Mouse (Mus musculus) midbrain, embryonic 13.5 days (tissue): Measurements from ENCODE around the gene 1700001C02Rik. TPM values are rescaled to one million over a fixed set of nuclear protein-coding genes. Genes with fewer than 3 reads are reported as not detected.

Experiments
- ATAC-seq: fragments of 200-750 bp; cut with Nextera tagmentation; 2 replicates; pipeline ENCODE4 v1.8.0; 2017; ENCODE audit warnings: mild to moderate bottlenecking, moderate TSS enrichment, moderate library complexity
- H3K27ac ChIP-seq: fragments of 300-500 bp; sonication (generic); 2 replicates; pipeline ENCODE4 v1.5.1; 2015; ENCODE audit warnings: inconsistent platforms, mild to moderate bottlenecking, moderate library complexity
- H3K27me3 ChIP-seq: fragments of 300-500 bp; sonication (generic); 2 replicates; pipeline ENCODE4 v1.6.1; 2015; ENCODE audit warnings: mild to moderate bottlenecking, inconsistent platforms
- H3K36me3 ChIP-seq: fragments of 300-500 bp; sonication (generic); 2 replicates; pipeline ENCODE4 v1.6.1; 2015; ENCODE audit warnings: mild to moderate bottlenecking, inconsistent platforms
- H3K4me1 ChIP-seq: fragments of 300-500 bp; sonication (generic); replicated peaks from 2 replicates; pipeline ENCODE4 v1.6.1; 2015; ENCODE audit warnings: inconsistent platforms
- H3K4me2 ChIP-seq: fragments of 300-500 bp; sonication (generic); replicated peaks from 2 replicates; pipeline ENCODE4 v1.6.1; 2015; ENCODE audit warnings: moderate library complexity, mild to moderate bottlenecking, inconsistent platforms
- H3K4me3 ChIP-seq: fragments of 300-500 bp; sonication (generic); replicated peaks from 2 replicates; pipeline ENCODE4 v1.5.1; 2015; ENCODE audit warnings: mild to moderate bottlenecking, inconsistent platforms
- H3K9ac ChIP-seq: fragments of 300-500 bp; sonication (generic); replicated peaks from 2 replicates; pipeline ENCODE4 v1.6.1; 2015; ENCODE audit warnings: mild to moderate bottlenecking, inconsistent platforms
- H3K9me3 ChIP-seq: fragments of 300-500 bp; sonication (generic); 2 replicates; pipeline ENCODE4 v1.6.1; 2016; ENCODE audit warnings: mild to moderate bottlenecking, inconsistent platforms
- WGBS: fragments of 180-500 bp; shearing (Covaris S2); methylation state at CpG from one replicate; pipeline ENCODE4 v1.1.7; 2015; 5-methylcytosine and 5-hydroxymethylcytosine counted together
- polyA plus RNA-seq: library from polyadenylated mRNA; unstranded; fragments of >200 nt; fragmentation: Nextera tagmentation; extraction: Ambion mirVana; gene quantifications from 2 replicates; pipeline ENCODE4 v1.2.1, GENCODE M21; 2015

The 1700001C02Rik gene
- polyA plus RNA-seq, result 0.48 TPM in 1 of 2 replicates, not detected in the other

- Histone ChIP-seq H3K4me2 (peak within 1 kb of the TSS; percentile 56), H3K4me3 (peak within 1 kb of the TSS; percentile 28), H3K4me1 (peaks cover 33% of the 10 kb centered on the region), H3K36me3 (no peaks in the 10 kb centered on the region), H3K9me3 (no peaks in the 10 kb centered on the region), H3K9ac (peak within 1 kb of the TSS; percentile 51), H3K27me3 (peaks cover 25% of the 10 kb centered on the region), H3K27ac (no peak within 1 kb of the TSS)
- WGBS, result 15% methylated on average over 21 of the region's 21 CpGs
- ATAC-seq, result peak; percentile 35
These were observed at the start of gene 1700001C02Rik for GRCm38 (mm10) chr5:30465861-30466260. Gene 1700001C02Rik (plus strand): TSS chr5:30466047.

- H3K27me3 ChIP-seq, result no peaks in the 10 kb centered on the region
- no peaks in the 10 kb centered on the region for H3K9me3 ChIP-seq
- ATAC-seq, result 0 out of 2 replicates have a peak, but pooled peaks have one; percentile 37
- peaks cover 14% of the 10 kb centered on the region for H3K4me1 ChIP-seq
- 25% methylated on average over 5 of the region's 5 CpGs for WGBS
- no peak overlapping the region for H3K4me2 ChIP-seq
- no peak overlapping the region for H3K9ac ChIP-seq
- H3K4me3 ChIP-seq, result no peak overlapping the region
- no peaks in the 10 kb centered on the region for H3K36me3 ChIP-seq
- H3K27ac ChIP-seq, result no peak overlapping the region; the same call in 1 of the 2 replicates
These were observed 49.2 kb upstream of the 1700001C02Rik start for GRCm38 (mm10) chr5:30416665-30417064.

- Histone ChIP-seq H3K36me3 (no peaks in the 10 kb centered on the region), H3K9me3 (no peaks in the 10 kb centered on the region), H3K27ac (no peak overlapping the region), H3K9ac (no peak overlapping the region), H3K27me3 (no peaks in the 10 kb centered on the region), H3K4me3 (no peak overlapping the region), H3K4me2 (no peak overlapping the region), H3K4me1 (0 out of 2 replicates have a peak, but pooled peaks cover 4% of the 10 kb centered on the region)
- WGBS, result 81% methylated on average over 4 of the region's 4 CpGs
- ATAC-seq, result no peak
These were observed 42.7 kb upstream of the 1700001C02Rik start for GRCm38 (mm10) chr5:30423121-30423520.

- Histone ChIP-seq H3K9ac (no peak overlapping the region), H3K27ac (no peak overlapping the region), H3K36me3 (no peaks in the 10 kb centered on the region), H3K9me3 (no peaks in the 10 kb centered on the region), H3K4me2 (no peak overlapping the region), H3K4me1 (0 out of 2 replicates have a peak, but pooled peaks cover 4% of the 10 kb centered on the region), H3K4me3 (no peak overlapping the region), H3K27me3 (no peaks in the 10 kb centered on the region)
- ATAC-seq, result peak; percentile 43; the same call in 1 of the 2 replicates
- 39% methylated on average over 8 of the region's 8 CpGs for WGBS
These were observed 42.1 kb upstream of the 1700001C02Rik start for GRCm38 (mm10) chr5:30423572-30424244.

GRCm38 (mm10) chr5:30427406-30427805 is 38.4 kb upstream of the 1700001C02Rik start:
- no peaks in the 10 kb centered on the region for H3K9me3 ChIP-seq
- no peak overlapping the region for H3K4me3 ChIP-seq
- H3K4me1 ChIP-seq, result 0 out of 2 replicates have a peak, but pooled peaks cover 4% of the 10 kb centered on the region
- no peak for ATAC-seq
- no peak overlapping the region for H3K9ac ChIP-seq
- WGBS, result 89% methylated on average over 6 of the region's 6 CpGs
- H3K27me3 ChIP-seq, result no peaks in the 10 kb centered on the region
- H3K4me2 ChIP-seq, result no peak overlapping the region
- H3K27ac ChIP-seq, result no peak overlapping the region
- H3K36me3 ChIP-seq, result no peaks in the 10 kb centered on the region

- Histone ChIP-seq H3K27ac (no peak overlapping the region), H3K9ac (no peak overlapping the region), H3K36me3 (no peaks in the 10 kb centered on the region), H3K9me3 (no peaks in the 10 kb centered on the region), H3K4me2 (no peak overlapping the region), H3K4me1 (no peaks in the 10 kb centered on the region), H3K27me3 (no peaks in the 10 kb centered on the region), H3K4me3 (no peak overlapping the region)
- WGBS, result 44% methylated on average over 2 of the region's 2 CpGs
- ATAC-seq, result no peak
These were observed 26.9 kb upstream of the 1700001C02Rik start for GRCm38 (mm10) chr5:30438931-30439330.

GRCm38 (mm10) chr5:30440308-30440906 is 25.4 kb upstream of the 1700001C02Rik start:
- ATAC-seq, result no peak
- H3K9ac ChIP-seq, result no peak overlapping the region
- H3K27ac ChIP-seq, result no peak overlapping the region
- no peaks in the 10 kb centered on the region for H3K27me3 ChIP-seq
- 90% methylated on average over 8 of the region's 8 CpGs for WGBS
- H3K4me2 ChIP-seq, result no peak overlapping the region
- H3K9me3 ChIP-seq, result no peaks in the 10 kb centered on the region
- no peak overlapping the region for H3K4me3 ChIP-seq
- no peaks in the 10 kb centered on the region for H3K36me3 ChIP-seq
- peaks cover 6% of the 10 kb centered on the region; the same call in 1 of the 2 replicates for H3K4me1 ChIP-seq

GRCm38 (mm10) chr5:30442196-30442595 is 23.7 kb upstream of the 1700001C02Rik start:
- H3K4me2 ChIP-seq, result no peak overlapping the region
- H3K9me3 ChIP-seq, result no peaks in the 10 kb centered on the region
- no peak overlapping the region for H3K4me3 ChIP-seq
- 0 out of 2 replicates have a peak, but pooled peaks cover 3% of the 10 kb centered on the region for H3K27me3 ChIP-seq
- ATAC-seq, result no peak
- no peak overlapping the region for H3K9ac ChIP-seq
- 66% methylated on average over 5 of the region's 5 CpGs for WGBS
- H3K27ac ChIP-seq, result no peak overlapping the region
- H3K36me3 ChIP-seq, result no peaks in the 10 kb centered on the region
- peaks cover 6% of the 10 kb centered on the region; the same call in 1 of the 2 replicates for H3K4me1 ChIP-seq

GRCm38 (mm10) chr5:30444327-30444895 is 21.4 kb upstream of the 1700001C02Rik start:
- H3K9me3 ChIP-seq, result no peaks in the 10 kb centered on the region
- peaks cover 6% of the 10 kb centered on the region; the same call in 1 of the 2 replicates for H3K4me1 ChIP-seq
- peak overlapping the region; percentile 60; the same call in 1 of the 2 replicates for H3K27ac ChIP-seq
- no peak for ATAC-seq
- no peak overlapping the region for H3K4me3 ChIP-seq
- WGBS, result 80% methylated on average over 13 of the region's 13 CpGs
- H3K4me2 ChIP-seq, result no peak overlapping the region
- 0 out of 2 replicates have a peak, but pooled peaks cover 3% of the 10 kb centered on the region for H3K27me3 ChIP-seq
- no peaks in the 10 kb centered on the region for H3K36me3 ChIP-seq
- H3K9ac ChIP-seq, result no peak overlapping the region

GRCm38 (mm10) chr5:30456056-30456455 is 9.8 kb upstream of the 1700001C02Rik start:
- Histone ChIP-seq H3K9me3 (no peaks in the 10 kb centered on the region), H3K27me3 (no peaks in the 10 kb centered on the region), H3K9ac (no peak overlapping the region), H3K4me2 (no peak overlapping the region), H3K4me1 (peaks cover 6% of the 10 kb centered on the region; the same call in 1 of the 2 replicates), H3K36me3 (no peaks in the 10 kb centered on the region), H3K4me3 (no peak overlapping the region), H3K27ac (no peak overlapping the region)
- ATAC-seq, result no peak
- WGBS, result 64% methylated on average over 6 of the region's 6 CpGs

- no peaks in the 10 kb centered on the region for H3K9me3 ChIP-seq
- no peak overlapping the region for H3K4me3 ChIP-seq
- WGBS, result 34% methylated on average over 4 of the region's 4 CpGs
- H3K9ac ChIP-seq, result no peak overlapping the region
- H3K36me3 ChIP-seq, result no peaks in the 10 kb centered on the region
- no peak overlapping the region for H3K4me2 ChIP-seq
- H3K27ac ChIP-seq, result no peak overlapping the region
- ATAC-seq, result no peak
- H3K27me3 ChIP-seq, result peaks cover 10% of the 10 kb centered on the region; the same call in 1 of the 2 replicates
- H3K4me1 ChIP-seq, result peaks cover 20% of the 10 kb centered on the region
These were observed 5.7 kb upstream of the 1700001C02Rik start for GRCm38 (mm10) chr5:30460155-30460554.

- no peaks in the 10 kb centered on the region for H3K36me3 ChIP-seq
- peak within 1 kb of the TSS; percentile 42 for H3K4me2 ChIP-seq
- no peaks in the 10 kb centered on the region for H3K9me3 ChIP-seq
- no peak within 1 kb of the TSS for H3K4me3 ChIP-seq
- peaks cover 23% of the 10 kb centered on the region for H3K27me3 ChIP-seq
- 24% methylated on average over 12 of the region's 12 CpGs for WGBS
- peaks cover 28% of the 10 kb centered on the region for H3K4me1 ChIP-seq
- peak; percentile 85 for ATAC-seq
- no peak within 1 kb of the TSS for H3K9ac ChIP-seq
- peak within 1 kb of the TSS; percentile 56; the same call in 1 of the 2 replicates for H3K27ac ChIP-seq
These were observed 4.0 kb upstream of the 1700001C02Rik start, which contains the start of gene Otof for GRCm38 (mm10) chr5:30461821-30462220. Gene Otof (minus strand): TSS chr5:30461932.
